Mouse (Mus musculus) liver, embryonic 14.5 days (tissue): ENCODE data around the gene Olfr56.

Experiments
- CTCF ChIP-seq: IDR thresholded peaks from 2 replicates; pipeline ENCODE4 v1.5.1; 2016; ENCODE audit warnings: antibody characterized with exemption, low read depth, control low read depth
- EP300 ChIP-seq: IDR thresholded peaks from 2 replicates; pipeline ENCODE4 v1.6.1; 2016; ENCODE audit warnings: antibody characterized with exemption, low read depth

- no peak for TF ChIP-seq CTCF
- TF ChIP-seq EP300, result no peak
These were observed 112.5 kb downstream of the Olfr56 start for GRCm38 (mm10) chr11:49091171-49091570.
